Mouse (Mus musculus): ENCODE data around the gene Dclre1c. TPM values are rescaled to one million over a fixed set of nuclear protein-coding genes. Genes with fewer than 3 reads are reported as not detected.

Dclre1c gene
- polyA plus RNA-seq, 1 experiment from 2014 or later: 5.5 TPM

DNA sequence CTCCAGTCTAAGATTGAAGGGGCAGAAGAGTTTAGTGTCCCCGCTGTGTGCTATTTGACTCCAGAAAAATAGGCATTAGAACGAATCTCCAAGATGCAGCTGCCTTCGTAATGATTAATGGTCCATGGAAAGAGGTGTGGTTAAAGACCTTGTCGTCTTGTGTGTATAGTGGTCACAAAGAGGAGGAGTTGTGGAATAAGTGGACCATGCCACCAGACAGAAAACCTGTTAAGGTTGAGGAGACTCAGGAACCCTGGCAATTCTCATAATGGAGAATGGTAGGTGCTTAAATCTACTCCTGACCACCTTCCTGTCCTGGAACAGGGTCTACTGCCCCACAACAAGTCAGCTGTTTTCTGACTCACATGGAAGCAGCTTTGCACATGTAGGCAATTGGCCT lies 22.1 kb downstream of the Dclre1c start:
- WGBS: 88% methylated on average over 4 of the region's 4 CpGs
- Histone ChIP-seq H3K9ac (ENCODE audit: low read length) (no peak overlapping the region), H3K4me2 (ENCODE audit: low read depth, severe bottlenecking) (no peak overlapping the region), H3K4me3 (ENCODE audit: low read depth, low read length) (no peak overlapping the region), H3K9me3 (ENCODE audit: control insufficient read depth, low read length) (no peaks in the 10 kb centered on the region), H3K27ac (replicated peaks; ENCODE audit: low read depth, low read length) (no peak overlapping the region), H3K36me3 (ENCODE audit: control insufficient read depth, insufficient read depth, low read length) (no peaks in the 10 kb centered on the region), H3K4me1 (ENCODE audit: control insufficient read depth, insufficient read depth, low read length) (no peaks in the 10 kb centered on the region), H3K27me3 (ENCODE audit: control insufficient read depth, insufficient read depth, low read length) (no peaks in the 10 kb centered on the region)
- DNase-seq (ENCODE audit: low spot score): no peak
- no peak for ATAC-seq (ENCODE audit: insufficient number of reproducible peaks, low FRiP score, low TSS enrichment, low read depth)

DNA sequence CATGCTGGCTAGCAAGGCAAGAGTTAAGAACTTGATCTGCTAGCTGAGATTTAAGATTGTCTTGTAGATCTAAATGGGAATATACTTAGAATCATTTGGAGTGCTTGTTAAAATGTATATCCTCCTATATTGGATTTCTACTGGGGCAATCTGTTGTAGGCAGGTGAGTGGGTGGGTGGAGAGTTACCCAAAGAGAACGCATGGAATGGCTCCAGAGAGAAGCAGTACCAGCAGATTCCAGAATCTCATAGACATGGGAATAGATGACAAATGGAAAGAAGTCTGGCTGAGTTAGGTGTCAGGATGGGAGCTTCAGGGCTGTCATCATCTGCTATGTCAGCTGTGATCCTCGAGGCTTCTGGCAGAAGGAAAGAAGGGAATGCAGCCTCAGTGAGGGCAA lies 25.5 kb downstream of the Dclre1c start:
- H3K4me2 ChIP-seq (ENCODE audit: low read depth, severe bottlenecking): no peak overlapping the region
- no peak overlapping the region for H3K9ac ChIP-seq (ENCODE audit: low read length)
- no peak for ATAC-seq (ENCODE audit: insufficient number of reproducible peaks, low FRiP score, low TSS enrichment, low read depth)
- H3K4me1 ChIP-seq (ENCODE audit: control insufficient read depth, insufficient read depth, low read length): no peaks in the 10 kb centered on the region
- no peaks in the 10 kb centered on the region for H3K27me3 ChIP-seq (ENCODE audit: control insufficient read depth, insufficient read depth, low read length)
- H3K36me3 ChIP-seq (ENCODE audit: control insufficient read depth, insufficient read depth, low read length): peaks cover 2% of the 10 kb centered on the region; the same call in 1 of the 2 replicates
- DNase-seq (ENCODE audit: low spot score): no peak
- no peak overlapping the region for H3K27ac ChIP-seq (replicated peaks; ENCODE audit: low read depth, low read length)
- 86% methylated on average over 2 of the region's 2 CpGs for WGBS
- no peaks in the 10 kb centered on the region for H3K9me3 ChIP-seq (ENCODE audit: control insufficient read depth, low read length)
- no peak overlapping the region for H3K4me3 ChIP-seq (ENCODE audit: low read depth, low read length)

DNA sequence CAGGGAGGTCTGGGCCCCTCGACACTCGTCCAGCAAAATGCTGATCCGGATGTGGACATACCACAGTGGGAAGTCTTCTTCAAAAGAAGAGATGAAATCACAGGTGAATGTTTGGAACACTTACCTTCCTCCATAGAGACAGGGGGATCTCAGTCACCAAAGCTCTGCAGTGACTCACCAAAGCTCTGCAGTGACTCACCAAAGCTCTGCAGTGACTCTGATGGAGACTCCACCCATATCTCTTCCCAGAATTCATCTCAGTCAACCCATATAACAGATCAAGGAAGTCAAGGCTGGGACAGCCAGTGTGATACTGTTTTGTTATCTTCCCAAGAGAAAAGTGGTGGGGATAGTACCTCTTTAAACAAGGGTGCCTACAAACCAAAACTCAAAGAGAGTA lies 29.2 kb downstream of the Dclre1c start:
- H3K4me3 ChIP-seq (ENCODE audit: low read depth, low read length): no peak overlapping the region

DNA sequence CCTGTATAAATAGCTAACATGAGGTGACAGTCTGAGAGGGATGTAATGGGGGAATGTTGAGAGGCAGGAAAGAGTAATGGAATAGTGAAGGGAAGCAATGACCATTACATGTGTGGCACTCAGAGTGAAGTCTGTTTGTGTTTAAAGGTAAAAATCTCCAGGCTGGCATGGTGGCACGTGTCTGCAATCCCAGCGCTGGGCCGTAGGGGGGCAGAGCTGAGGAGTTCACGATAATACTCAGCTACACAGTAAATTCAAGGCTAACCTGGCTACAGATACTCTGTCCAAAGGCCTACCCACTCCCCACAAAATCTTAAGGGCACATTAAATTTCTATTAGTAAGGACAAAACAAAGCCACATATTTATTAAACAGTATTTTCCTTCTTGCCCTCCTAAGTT lies 32.7 kb downstream of the Dclre1c start:
- DNase-seq (ENCODE audit: low spot score) (no peak), ATAC-seq (ENCODE audit: insufficient number of reproducible peaks, low FRiP score, low TSS enrichment, low read depth) (no peak)
- Histone ChIP-seq H3K4me3 (ENCODE audit: low read depth, low read length) (no peak overlapping the region), H3K9ac (ENCODE audit: low read length) (no peak overlapping the region), H3K4me1 (ENCODE audit: control insufficient read depth, insufficient read depth, low read length) (no peaks in the 10 kb centered on the region), H3K36me3 (ENCODE audit: control insufficient read depth, insufficient read depth, low read length) (peaks cover 7% of the 10 kb centered on the region; the same call in 1 of the 2 replicates), H3K27ac (replicated peaks; ENCODE audit: low read depth, low read length) (no peak overlapping the region), H3K4me2 (ENCODE audit: low read depth, severe bottlenecking) (no peak overlapping the region), H3K9me3 (ENCODE audit: control insufficient read depth, low read length) (no peaks in the 10 kb centered on the region), H3K27me3 (ENCODE audit: control insufficient read depth, insufficient read depth, low read length) (no peaks in the 10 kb centered on the region)
- 79% methylated on average over 4 of the region's 4 CpGs for WGBS

More for the DNA sequence above, 29.2 kb downstream of the Dclre1c start:
- Histone ChIP-seq H3K36me3 (ENCODE audit: control insufficient read depth, insufficient read depth, low read length) (peaks cover 7% of the 10 kb centered on the region; the same call in 1 of the 2 replicates), H3K4me2 (ENCODE audit: low read depth, severe bottlenecking) (no peak overlapping the region), H3K27ac (replicated peaks; ENCODE audit: low read depth, low read length) (no peak overlapping the region), H3K27me3 (ENCODE audit: control insufficient read depth, insufficient read depth, low read length) (no peaks in the 10 kb centered on the region), H3K9ac (ENCODE audit: low read length) (no peak overlapping the region), H3K9me3 (ENCODE audit: control insufficient read depth, low read length) (no peaks in the 10 kb centered on the region), H3K4me1 (ENCODE audit: control insufficient read depth, insufficient read depth, low read length) (no peaks in the 10 kb centered on the region)
- ATAC-seq (ENCODE audit: insufficient number of reproducible peaks, low FRiP score, low TSS enrichment, low read depth) (no peak), DNase-seq (ENCODE audit: low spot score) (no peak)
- WGBS: 92% methylated on average over 3 of the region's 3 CpGs

DNA sequence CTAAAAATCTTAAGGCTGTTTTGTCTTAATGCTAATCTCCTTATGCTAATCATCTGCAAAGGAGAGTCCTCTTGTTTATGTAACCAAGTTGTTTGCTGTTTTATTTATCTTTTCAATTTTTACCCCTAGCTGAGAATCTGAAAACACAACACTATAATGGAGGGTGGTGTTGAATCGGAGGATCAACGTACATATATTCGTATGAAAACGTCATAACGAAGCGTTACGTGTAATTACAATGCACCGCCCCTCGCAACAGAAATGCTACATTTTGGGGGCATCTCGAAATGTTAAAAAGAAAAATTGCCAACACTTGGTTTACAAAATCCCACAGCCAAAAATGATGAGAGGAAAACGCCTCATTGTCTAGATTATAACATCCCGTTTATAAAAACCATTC lies 50.0 kb downstream of the Dclre1c start:
- peak overlapping the region; percentile 83 for H3K4me3 ChIP-seq (ENCODE audit: low read depth, low read length)
- WGBS: under 1% methylated on average over 12 of the region's 12 CpGs
- no peaks in the 10 kb centered on the region for H3K9me3 ChIP-seq (ENCODE audit: control insufficient read depth, low read length)
- H3K36me3 ChIP-seq (ENCODE audit: control insufficient read depth, insufficient read depth, low read length): no peaks in the 10 kb centered on the region; the same call in 1 of the 2 replicates
- peaks cover 9% of the 10 kb centered on the region; the same call in 1 of the 2 replicates for H3K4me1 ChIP-seq (ENCODE audit: control insufficient read depth, insufficient read depth, low read length)
- no peak for ATAC-seq (ENCODE audit: insufficient number of reproducible peaks, low FRiP score, low TSS enrichment, low read depth)
- H3K9ac ChIP-seq (ENCODE audit: low read length): peak overlapping the region; percentile 89
- peak overlapping the region; percentile 90 for H3K27ac ChIP-seq (replicated peaks; ENCODE audit: low read depth, low read length)
- peak overlapping the region; percentile 68 for H3K4me2 ChIP-seq (ENCODE audit: low read depth, severe bottlenecking)
- H3K27me3 ChIP-seq (ENCODE audit: control insufficient read depth, insufficient read depth, low read length): no peaks in the 10 kb centered on the region
- no peak for DNase-seq (ENCODE audit: low spot score)

DNA sequence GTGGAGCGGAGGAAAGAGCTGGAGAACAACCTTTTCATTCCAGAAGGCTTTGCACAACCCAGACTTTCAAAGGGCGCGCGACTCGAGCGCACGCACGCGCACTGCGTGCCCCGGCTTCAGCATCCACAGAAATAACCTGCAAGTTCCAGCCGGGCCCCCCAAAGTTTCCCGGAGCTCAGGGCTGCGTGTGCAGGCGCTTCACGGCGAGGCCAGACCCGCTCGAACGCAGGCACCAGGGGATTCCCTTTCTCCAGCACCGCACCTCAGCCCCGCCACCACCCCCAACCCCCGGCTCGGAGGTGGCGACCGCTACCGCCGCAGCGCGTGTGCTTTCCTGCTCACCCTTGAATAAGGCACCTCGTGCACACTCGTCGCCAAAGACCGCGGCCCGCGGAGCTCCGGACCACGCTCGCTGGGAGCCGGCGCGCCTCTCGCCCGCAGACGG lies 50.5 kb downstream of the Dclre1c start:
- peak; percentile 79 for DNase-seq (ENCODE audit: low spot score)
- Histone ChIP-seq H3K27me3 (ENCODE audit: control insufficient read depth, insufficient read depth, low read length) (no peaks in the 10 kb centered on the region), H3K9ac (ENCODE audit: low read length) (peak overlapping the region; percentile 89), H3K9me3 (ENCODE audit: control insufficient read depth, low read length) (peaks cover 2% of the 10 kb centered on the region; the same call in 1 of the 2 replicates), H3K4me3 (ENCODE audit: low read depth, low read length) (peak overlapping the region; percentile 83), H3K4me1 (ENCODE audit: control insufficient read depth, insufficient read depth, low read length) (peaks cover 9% of the 10 kb centered on the region; the same call in 1 of the 2 replicates), H3K4me2 (ENCODE audit: low read depth, severe bottlenecking) (peak overlapping the region; percentile 68), H3K27ac (replicated peaks; ENCODE audit: low read depth, low read length) (peak overlapping the region; percentile 90), H3K36me3 (ENCODE audit: control insufficient read depth, insufficient read depth, low read length) (no peaks in the 10 kb centered on the region; the same call in 1 of the 2 replicates)
- ATAC-seq (ENCODE audit: insufficient number of reproducible peaks, low FRiP score, low TSS enrichment, low read depth): peak; percentile 71
- under 1% methylated on average over 46 of the region's 46 CpGs for WGBS

DNA sequence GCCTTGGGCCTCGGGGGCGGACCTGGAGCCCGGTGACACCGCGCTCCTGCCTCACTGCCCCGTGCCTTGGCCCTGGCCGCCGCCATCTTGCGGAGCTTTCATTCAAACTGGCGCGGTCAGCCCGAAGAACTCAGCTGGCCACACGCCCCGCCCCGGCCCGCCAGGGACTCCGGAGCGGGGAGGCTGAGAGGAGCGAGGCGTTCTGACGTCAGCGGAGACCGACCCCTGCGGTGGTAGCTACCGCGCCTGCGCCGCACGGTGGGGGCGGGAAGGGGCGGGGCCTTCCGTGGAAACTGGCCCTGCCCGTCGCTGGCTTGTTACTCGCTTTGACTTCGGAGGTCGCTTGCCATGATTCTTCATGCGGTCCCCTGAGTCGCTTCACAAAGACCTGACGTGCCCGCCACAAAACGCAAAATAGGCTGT lies 50.9 kb downstream of the Dclre1c start, which contains the start of gene Suv39h2:
Suv39h2 (minus strand) TSS at position 171 of the 423 bp plus-strand sequence.
- H3K4me2 ChIP-seq (ENCODE audit: low read depth, severe bottlenecking): peak within 1 kb of the TSS; percentile 68
- peak within 1 kb of the TSS; percentile 83 for H3K4me3 ChIP-seq (ENCODE audit: low read depth, low read length)
- peak; percentile 99 for DNase-seq (ENCODE audit: low spot score)
- H3K9me3 ChIP-seq (ENCODE audit: control insufficient read depth, low read length): peaks cover 3% of the 10 kb centered on the region; the same call in 1 of the 2 replicates
- ATAC-seq (ENCODE audit: insufficient number of reproducible peaks, low FRiP score, low TSS enrichment, low read depth): peak; percentile 96
- H3K9ac ChIP-seq (ENCODE audit: low read length): peak within 1 kb of the TSS; percentile 89
- H3K36me3 ChIP-seq (ENCODE audit: control insufficient read depth, insufficient read depth, low read length): no peaks in the 10 kb centered on the region; the same call in 1 of the 2 replicates
- WGBS: under 1% methylated on average over 40 of the region's 42 CpGs
- H3K27me3 ChIP-seq (ENCODE audit: control insufficient read depth, insufficient read depth, low read length): no peaks in the 10 kb centered on the region
- H3K4me1 ChIP-seq (ENCODE audit: control insufficient read depth, insufficient read depth, low read length): peaks cover 9% of the 10 kb centered on the region; the same call in 1 of the 2 replicates
- peak within 1 kb of the TSS; percentile 90 for H3K27ac ChIP-seq (replicated peaks; ENCODE audit: low read depth, low read length)

DNA sequence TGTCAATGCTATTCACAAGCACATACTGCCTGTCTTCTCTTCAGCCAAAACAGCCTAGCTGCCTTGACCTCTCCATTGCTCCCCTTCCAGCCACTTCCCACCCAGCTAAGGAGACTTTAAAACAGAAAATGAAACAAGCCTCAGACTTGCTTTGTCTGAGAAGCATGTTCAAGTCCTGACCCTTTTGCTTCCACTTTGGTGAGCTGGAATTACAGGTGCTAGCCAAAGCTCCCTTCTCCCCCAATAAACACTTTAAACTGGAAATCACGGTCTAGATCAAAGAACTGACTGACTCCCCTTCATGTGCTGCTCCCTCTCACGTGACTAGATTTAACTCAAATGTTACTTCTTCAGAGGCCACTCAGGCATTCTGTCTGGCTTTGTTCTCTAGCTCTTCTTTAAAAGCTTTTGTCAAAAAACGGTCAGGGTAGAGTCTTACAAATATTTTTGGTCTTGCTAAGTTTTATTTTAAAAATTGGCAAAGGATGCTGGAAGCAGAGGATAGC lies 51.9 kb downstream of the Dclre1c start:
- H3K4me1 ChIP-seq (ENCODE audit: control insufficient read depth, insufficient read depth, low read length): peaks cover 9% of the 10 kb centered on the region; the same call in 1 of the 2 replicates
- H3K4me3 ChIP-seq (ENCODE audit: low read depth, low read length): 0 out of 2 replicates have a peak overlapping the region, but pooled peaks have one; percentile 0
- ATAC-seq (ENCODE audit: insufficient number of reproducible peaks, low FRiP score, low TSS enrichment, low read depth) (no peak), DNase-seq (ENCODE audit: low spot score) (no peak)
- H3K27ac ChIP-seq (replicated peaks; ENCODE audit: low read depth, low read length): no peak overlapping the region
- no peak overlapping the region for H3K9ac ChIP-seq (ENCODE audit: low read length)
- no peaks in the 10 kb centered on the region for H3K36me3 ChIP-seq (ENCODE audit: control insufficient read depth, insufficient read depth, low read length)
- 46% methylated on average over 3 of the region's 3 CpGs for WGBS
- H3K4me2 ChIP-seq (ENCODE audit: low read depth, severe bottlenecking): peak overlapping the region; percentile 68; the same call in 1 of the 2 replicates
- no peaks in the 10 kb centered on the region for H3K27me3 ChIP-seq (ENCODE audit: control insufficient read depth, insufficient read depth, low read length)
- H3K9me3 ChIP-seq (ENCODE audit: control insufficient read depth, low read length): peaks cover 3% of the 10 kb centered on the region; the same call in 1 of the 2 replicates

Data from limb, embryonic 11.5 days (tissue).